Mouse (Mus musculus): ENCODE measurements around the gene Ssbp4.

Ssbp4 gene

DNA sequence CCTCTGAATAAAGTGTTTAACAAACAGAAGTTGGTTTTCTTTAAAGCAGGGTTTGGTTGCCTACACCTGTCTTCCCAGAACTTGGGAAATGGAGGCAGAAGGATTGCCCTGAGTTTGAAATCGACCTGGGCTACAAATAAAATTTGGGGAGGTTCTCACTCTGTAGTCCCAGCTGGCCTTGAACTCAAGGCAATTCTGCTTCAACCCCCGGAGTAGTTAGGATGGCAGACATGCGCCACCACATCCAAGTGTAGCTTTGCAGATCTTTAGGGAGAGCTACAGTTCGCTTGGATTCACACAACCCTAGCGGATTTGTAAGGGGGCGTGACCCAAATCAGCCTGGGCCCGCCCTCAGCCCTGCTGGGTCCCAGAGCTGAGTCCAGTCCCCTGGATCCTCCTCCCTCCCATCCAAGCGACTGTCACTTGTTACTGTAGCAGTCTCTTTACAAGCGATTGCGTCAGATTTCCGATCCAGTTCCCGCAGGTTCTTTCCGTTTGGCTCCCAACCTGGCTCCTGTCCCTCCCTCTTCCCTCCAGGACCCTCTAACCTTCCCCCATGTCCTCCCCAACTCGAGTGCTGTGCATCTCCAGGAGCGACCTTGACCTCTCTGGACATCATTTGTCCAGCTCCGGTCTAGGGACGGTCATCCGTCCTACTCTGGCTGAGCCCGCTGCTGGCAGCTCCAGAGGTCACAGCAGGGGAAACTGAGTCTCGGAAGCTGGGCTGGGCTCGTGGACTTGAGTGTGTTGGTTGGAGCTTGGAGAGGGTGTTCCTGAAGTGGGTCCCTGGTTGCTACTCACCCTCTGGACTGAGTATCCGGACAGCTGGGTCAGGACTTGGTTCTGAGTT, 22.1 kb upstream of the Ssbp4 start:
- DNase-seq (ENCODE audit: low spot score): peak; percentile 84

GRCm38 (mm10) chr8:70629574-70630531, 21.2 kb upstream of the Ssbp4 start:
- peak; percentile 89 for DNase-seq (ENCODE audit: low spot score)

DNA sequence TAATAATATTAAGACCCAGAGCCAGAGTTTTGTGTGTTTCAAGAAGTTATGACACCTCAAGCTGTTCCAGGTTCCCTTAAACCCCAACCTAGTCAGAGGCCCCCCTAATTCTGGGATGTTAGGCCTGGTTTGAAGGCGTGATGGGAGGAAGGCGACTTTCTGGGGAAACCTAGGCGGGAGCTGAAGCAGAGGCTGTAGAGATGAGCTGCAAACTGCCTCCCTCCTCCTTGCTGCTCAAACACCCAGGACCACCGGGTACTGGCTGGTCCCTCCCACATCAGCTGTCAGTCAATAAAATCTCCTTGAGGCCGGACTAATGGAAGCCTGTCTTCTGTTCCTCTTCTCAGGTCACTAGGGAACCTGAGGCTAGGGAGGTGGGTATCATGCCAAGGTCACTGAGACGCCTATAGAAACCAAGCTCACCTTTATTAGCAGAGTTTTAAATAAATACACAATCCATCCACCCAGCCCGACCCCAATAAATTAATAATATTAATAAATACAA, 20.4 kb upstream of the Ssbp4 start:
- no peak for DNase-seq (ENCODE audit: low spot score)

GRCm38 (mm10) chr8:70627041-70627440, 18.4 kb upstream of the Ssbp4 start:
- no peak for DNase-seq (ENCODE audit: low spot score)

GRCm38 (mm10) chr8:70625104-70625503, 16.4 kb upstream of the Ssbp4 start:
- peak; percentile 75 for DNase-seq (ENCODE audit: low spot score)

DNA sequence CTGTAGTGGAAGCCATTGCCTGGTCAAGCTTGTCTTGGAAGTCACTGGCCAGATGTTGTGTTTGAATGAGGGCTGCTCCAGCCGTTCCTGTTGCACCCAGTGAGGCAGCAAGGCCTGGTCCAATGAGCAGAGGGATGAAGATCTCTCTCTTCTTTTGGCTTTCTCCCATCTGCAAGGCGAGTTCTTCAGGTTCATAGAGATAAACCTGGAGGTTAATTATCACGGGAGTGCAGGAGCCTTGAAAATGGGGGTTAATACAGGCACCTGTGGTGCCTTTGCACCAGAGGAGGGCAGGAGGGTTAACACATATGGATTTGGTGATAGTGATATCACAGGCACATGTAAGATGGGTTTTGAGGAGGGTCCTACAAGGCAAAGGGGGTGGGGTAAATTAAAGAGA, 13.5 kb upstream of the Ssbp4 start:
- no peak for DNase-seq (ENCODE audit: low spot score)

GRCm38 (mm10) chr8:70618888-70619334, 10.2 kb upstream of the Ssbp4 start:
- DNase-seq (ENCODE audit: low spot score): no peak

GRCm38 (mm10) chr8:70617985-70618384, 9.3 kb upstream of the Ssbp4 start:
- no peak for DNase-seq (ENCODE audit: low spot score)

DNA sequence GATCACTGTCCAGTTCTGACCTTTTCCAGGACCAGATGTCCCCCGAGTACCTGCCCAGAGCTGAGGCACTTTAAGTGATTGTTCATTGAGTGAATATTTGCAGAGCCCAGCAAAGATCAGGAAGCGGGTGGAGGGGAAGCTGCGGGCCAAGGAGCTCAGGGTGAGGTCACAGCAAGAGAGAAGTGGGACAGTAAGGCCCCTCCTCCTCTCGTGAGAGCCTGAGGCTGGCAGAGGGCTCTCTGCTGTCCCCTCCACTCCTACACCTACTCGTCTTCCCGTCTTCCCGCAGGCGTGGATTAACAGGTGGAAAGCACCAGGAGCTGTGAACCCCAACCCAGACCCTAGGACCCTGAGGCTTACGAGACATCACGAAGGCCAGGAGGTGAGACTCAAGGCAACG, 8.0 kb upstream of the Ssbp4 start:
- no peak for DNase-seq (ENCODE audit: low spot score)

DNA sequence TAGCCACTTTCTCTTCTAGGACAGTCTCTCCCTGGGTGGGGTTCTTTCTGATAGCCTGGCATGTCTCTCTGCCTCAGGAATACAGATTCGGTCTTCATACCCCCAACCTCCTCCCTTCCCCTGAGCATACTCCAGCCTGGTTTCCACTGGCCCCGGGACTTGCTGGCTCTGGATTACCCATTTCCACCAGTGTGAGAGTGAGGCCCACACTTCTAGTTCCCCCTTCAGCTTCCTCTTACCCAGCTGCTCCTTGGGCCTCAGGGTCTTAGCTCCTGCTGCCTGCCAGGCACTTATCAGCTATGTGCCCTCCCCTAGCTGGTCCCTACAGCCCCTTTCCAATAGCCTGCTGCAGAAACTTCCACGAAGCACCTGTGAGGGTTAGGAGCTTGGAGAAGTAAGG, 7.2 kb upstream of the Ssbp4 start, which contains the start of gene Lrrc25:
Lrrc25 (plus strand) TSS at position 262 of the 400 bp plus-strand sequence.
- DNase-seq (ENCODE audit: low spot score): no peak

- DNase-seq (ENCODE audit: low spot score): no peak
These were observed 6.6 kb upstream of the Ssbp4 start for GRCm38 (mm10) chr8:70615281-70615680.

DNA sequence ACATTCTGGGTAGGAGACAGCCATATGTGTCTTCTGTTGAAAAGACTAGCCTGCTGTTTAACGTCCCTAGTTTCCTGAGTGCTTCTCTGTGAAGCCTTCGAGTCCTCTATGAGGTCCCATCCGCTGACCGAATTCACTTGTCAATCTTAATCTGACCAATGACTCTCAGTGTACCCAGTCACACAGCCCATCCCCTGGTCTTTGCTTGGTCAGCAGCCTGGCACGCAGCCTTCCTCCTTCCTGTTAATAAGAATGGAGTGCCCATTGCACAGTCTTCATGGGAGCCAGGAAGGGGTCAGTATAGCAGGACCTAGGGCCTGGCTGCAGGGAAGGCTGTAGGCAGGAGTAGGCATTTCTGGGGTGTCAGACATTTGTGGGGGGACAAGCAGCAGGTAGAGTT, 5.8 kb upstream of the Ssbp4 start:
- no peak for DNase-seq (ENCODE audit: low spot score)

DNA sequence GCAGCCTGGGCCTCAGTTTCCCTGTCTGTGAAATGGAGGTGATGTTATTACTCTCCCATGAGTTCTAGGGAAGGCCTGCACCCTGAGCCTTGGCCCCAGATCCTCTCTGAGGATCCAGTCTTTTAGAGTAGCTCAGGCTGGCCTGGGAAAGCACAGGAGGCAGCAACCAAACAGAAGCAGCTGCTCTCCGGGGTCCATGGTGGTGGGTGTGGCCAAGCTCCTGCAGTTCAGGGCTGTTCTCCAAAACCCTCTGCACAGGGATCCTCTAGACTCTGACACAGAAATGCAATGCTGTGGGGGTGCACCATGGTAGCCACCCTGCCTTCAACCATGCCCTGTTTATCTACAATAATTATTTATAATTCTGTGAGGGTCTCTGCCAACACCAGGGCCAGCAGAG, 5.1 kb upstream of the Ssbp4 start:
- DNase-seq (ENCODE audit: low spot score): no peak

- peak; percentile 92 for DNase-seq (ENCODE audit: low spot score)
These were observed 3.2 kb upstream of the Ssbp4 start for GRCm38 (mm10) chr8:70611849-70612248.

DNA sequence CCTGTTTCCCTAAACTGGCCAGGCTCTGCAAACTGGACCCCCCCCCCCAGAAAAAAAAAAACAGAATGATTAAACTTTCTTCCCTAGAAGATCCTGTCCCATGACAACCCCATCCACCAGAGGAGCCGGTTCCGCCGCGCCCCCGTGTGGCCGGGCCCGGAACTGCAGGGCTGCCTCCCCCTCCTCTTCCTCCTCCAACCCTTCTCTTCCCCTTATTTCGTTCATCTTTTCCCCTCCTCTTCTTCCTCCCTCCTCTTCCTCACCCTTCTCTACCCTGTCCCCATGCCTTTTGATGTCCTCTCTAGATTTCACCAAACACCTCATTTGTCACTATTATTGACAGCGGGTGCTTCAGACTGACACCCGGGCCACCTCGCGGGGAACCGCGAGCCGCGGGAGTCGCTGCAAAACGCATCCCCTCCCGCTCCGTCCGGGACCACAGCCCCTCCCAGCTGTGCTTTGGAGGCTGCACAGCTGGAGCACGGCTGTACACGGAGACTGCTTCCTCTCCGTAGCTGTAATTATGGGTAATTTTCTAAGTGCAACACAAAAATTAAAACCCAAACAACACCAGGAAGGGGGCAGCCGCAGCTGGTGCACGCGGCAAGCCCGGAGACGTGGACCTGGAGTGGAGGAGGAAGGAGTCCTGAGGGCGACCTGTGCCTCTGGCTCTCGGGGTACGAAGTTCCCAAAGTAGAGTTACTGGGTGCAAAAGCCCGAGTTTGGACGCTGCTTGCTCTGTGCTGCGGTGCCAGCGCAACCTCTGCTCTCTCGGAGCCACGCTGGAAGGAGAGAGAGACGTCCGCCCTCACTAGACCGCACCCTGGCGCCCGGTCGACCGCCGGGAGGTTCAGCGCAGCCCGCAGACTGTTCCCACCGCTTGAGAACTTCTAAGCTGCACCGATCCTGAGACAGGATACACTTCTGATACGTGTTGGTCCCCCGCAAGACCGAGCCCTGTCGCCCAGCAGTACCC, 2.4 kb upstream of the Ssbp4 start:
- peak; percentile 96 for DNase-seq (ENCODE audit: low spot score)

- peak; percentile 94 for DNase-seq (ENCODE audit: low spot score)
These were observed 1.4 kb upstream of the Ssbp4 start for GRCm38 (mm10) chr8:70609849-70610795.

- peak; percentile 94 for DNase-seq (ENCODE audit: low spot score)
These were observed 736 bp upstream of the Ssbp4 start for GRCm38 (mm10) chr8:70609368-70609848.

GRCm38 (mm10) chr8:70607898-70608748, 549 bp downstream of the Ssbp4 start:
- peak; percentile 75 for DNase-seq (ENCODE audit: low spot score)

DNA sequence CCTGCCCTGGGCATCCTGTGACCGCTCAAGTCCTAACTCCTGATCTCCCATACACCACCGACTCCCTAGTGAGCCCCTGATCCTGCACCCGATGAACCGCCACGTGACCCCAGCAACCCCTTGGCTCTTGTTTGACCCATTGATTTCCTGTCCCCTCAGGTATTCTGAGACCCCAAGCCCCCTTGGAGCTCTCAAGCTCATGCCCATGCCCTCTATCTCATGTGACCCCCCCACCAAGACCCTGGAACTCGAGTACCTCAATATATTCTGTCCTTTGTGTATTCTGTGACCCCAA, 1.1 kb downstream of the Ssbp4 start:
- DNase-seq (ENCODE audit: low spot score): no peak
